Mouse (Mus musculus) MEL (cell line): ENCODE data around the gene Stk10. TPM values are rescaled to one million over a fixed set of nuclear protein-coding genes. Genes with fewer than 3 reads are reported as not detected.
"Not testable (repeated sequence)": the region's sequence is repeated elsewhere in the genome, so short reads cannot be mapped to it uniquely, and the experiment has no call there.

Experiments used
- DNase-seq: peaks from one replicate; pipeline ENCODE4 v3.0.0; 2011; ENCODE audit warnings: low read depth, low spot score
- H3K27ac ChIP-seq: 2 replicates; pipeline ENCODE4 v1.5.1; 2012; ENCODE audit warnings: low read depth, mild to moderate bottlenecking, control low read depth, low read length, moderate library complexity; ENCODE audit not compliant: control insufficient read depth
- H3K27me3 ChIP-seq, 2 experiments: fragments of 150-350 bp in 1 of 2; sonication (generic) in 1 of 2; 2 replicates each; pipeline ENCODE4 v1.6.1; 2012; ENCODE audit warnings: low read length in 2 of 2, mild to moderate bottlenecking in 2 of 2, improper control_type of control experiment in 1 of 2, moderate library complexity in 1 of 2; ENCODE audit not compliant: insufficient read depth in 2 of 2, control insufficient read depth in 1 of 2
- H3K36me3 ChIP-seq, 2 experiments: 2 replicates each; pipeline ENCODE4 v1.6.1; 2012 to 2014; ENCODE audit warnings: low read length in 2 of 2, improper control_type of control experiment in 1 of 2, inconsistent platforms in 1 of 2, mild to moderate bottlenecking in 1 of 2; ENCODE audit not compliant: insufficient read depth in 2 of 2, control insufficient read depth in 1 of 2
- H3K4me1 ChIP-seq, 2 experiments: fragments of 150-350 bp in 1 of 2; sonication (generic) in 1 of 2; 2 replicates each; pipeline ENCODE4 v1.6.1; 2012; ENCODE audit warnings: low read length in 2 of 2, improper control_type of control experiment in 1 of 2, mild to moderate bottlenecking in 1 of 2; ENCODE audit not compliant: insufficient read depth in 2 of 2, control insufficient read depth in 1 of 2
- H3K4me3 ChIP-seq, 2 experiments: fragments of 150-350 bp in 1 of 2; sonication (generic) in 1 of 2; 2 replicates each; pipeline ENCODE4 v1.5.1; 2012; ENCODE audit warnings: low read depth in 2 of 2, low read length in 2 of 2, mild to moderate bottlenecking in 2 of 2, moderate library complexity in 2 of 2, control low read depth in 1 of 2, improper control_type of control experiment in 1 of 2; ENCODE audit not compliant: control insufficient read depth in 1 of 2, insufficient read depth in 1 of 2
- H3K79me2 ChIP-seq: 2 replicates; pipeline ENCODE4 v1.6.1; 2012; ENCODE audit warnings: mild to moderate bottlenecking, low read length, moderate library complexity; ENCODE audit not compliant: control insufficient read depth, poor library complexity, insufficient read depth
- H3K9ac ChIP-seq: 2 replicates; pipeline ENCODE4 v1.6.1; 2012; ENCODE audit warnings: low read depth, mild to moderate bottlenecking, control low read depth, low read length, moderate library complexity; ENCODE audit not compliant: control insufficient read depth, poor library complexity, severe bottlenecking
- H3K9me3 ChIP-seq: fragments of 150-350 bp; sonication (generic); replicated peaks from 2 replicates; pipeline ENCODE4 v1.6.1; 2012; ENCODE audit warnings: mild to moderate bottlenecking, low read length, improper control_type of control experiment, moderate library complexity; ENCODE audit not compliant: insufficient read depth
- CHD2 ChIP-seq: IDR thresholded peaks from 2 replicates; pipeline ENCODE4 v1.6.1; 2011; ENCODE audit warnings: low read length, improper control_type of control experiment
- E2F4 ChIP-seq: IDR thresholded peaks from 2 replicates; pipeline ENCODE4 v1.6.1; 2011; ENCODE audit warnings: low read depth, low read length, improper control_type of control experiment, borderline replicate concordance
- HCFC1 ChIP-seq: IDR thresholded peaks from 2 replicates; pipeline ENCODE4 v1.6.1; 2012; ENCODE audit warnings: low read depth, mild to moderate bottlenecking, inconsistent platforms, low read length, improper control_type of control experiment, moderate library complexity
- JUND ChIP-seq: IDR thresholded peaks from 2 replicates; pipeline ENCODE4 v1.6.1; 2011; ENCODE audit warnings: low read depth, mild to moderate bottlenecking, improper control_type of control experiment, low read length
- MAZ ChIP-seq: IDR thresholded peaks from 2 replicates; pipeline ENCODE4 v1.6.1; 2012; ENCODE audit warnings: low read depth, mild to moderate bottlenecking, inconsistent platforms, low read length, improper control_type of control experiment
- MXI1 ChIP-seq: IDR thresholded peaks from 2 replicates; pipeline ENCODE4 v1.6.1; 2011; ENCODE audit warnings: mild to moderate bottlenecking, low read depth, low read length, improper control_type of control experiment
- MYB ChIP-seq: IDR thresholded peaks from 2 replicates; pipeline ENCODE4 v1.6.1; 2011; ENCODE audit warnings: mild to moderate bottlenecking, low read depth, low read length, improper control_type of control experiment
- RAD21 ChIP-seq: IDR thresholded peaks from 2 replicates; pipeline ENCODE4 v1.6.1; 2011; ENCODE audit warnings: mild to moderate bottlenecking, low read depth, low read length, improper control_type of control experiment
- RCOR1 ChIP-seq: IDR thresholded peaks from 2 replicates; pipeline ENCODE4 v1.6.1; 2012; ENCODE audit warnings: low read depth, mild to moderate bottlenecking, inconsistent platforms, low read length, improper control_type of control experiment
- SIN3A ChIP-seq: IDR thresholded peaks from 2 replicates; pipeline ENCODE4 v1.6.1; 2012; ENCODE audit warnings: low read length, improper control_type of control experiment, inconsistent platforms
- SMC3 ChIP-seq: IDR thresholded peaks from 2 replicates; pipeline ENCODE4 v1.6.1; 2011; ENCODE audit warnings: low read depth, low read length, improper control_type of control experiment
- TAL1 ChIP-seq: IDR thresholded peaks from 2 replicates; pipeline ENCODE4 v1.6.1; 2012; ENCODE audit warnings: mild to moderate bottlenecking, inconsistent platforms, low read length, moderate library complexity, mixed read lengths
- TBP ChIP-seq: IDR thresholded peaks from 2 replicates; pipeline ENCODE4 v1.8.0; 2011; ENCODE audit warnings: low read depth, low read length, improper control_type of control experiment
- UBTF ChIP-seq: IDR thresholded peaks from 2 replicates; pipeline ENCODE4 v1.6.1; 2012; ENCODE audit warnings: low read depth, mild to moderate bottlenecking, inconsistent platforms, low read length, improper control_type of control experiment, moderate library complexity, borderline replicate concordance; ENCODE audit not compliant: insufficient read depth
- USF1 ChIP-seq: IDR thresholded peaks from 2 replicates; pipeline ENCODE4 v1.6.1; 2014; ENCODE audit warnings: low read depth, mild to moderate bottlenecking, inconsistent platforms, low read length, improper control_type of control experiment, moderate library complexity
- ZKSCAN1 ChIP-seq: IDR thresholded peaks from 2 replicates; pipeline ENCODE4 v1.6.1; 2012; ENCODE audit warnings: low read depth, mild to moderate bottlenecking, inconsistent platforms, low read length, improper control_type of control experiment, moderate library complexity
- ZNF384 ChIP-seq: IDR thresholded peaks from 2 replicates; pipeline ENCODE4 v1.6.1; 2012; ENCODE audit warnings: low read depth, mild to moderate bottlenecking, inconsistent platforms, low read length, improper control_type of control experiment
- polyA plus RNA-seq, 2 experiments: library from polyadenylated mRNA; stranded (reverse) in 1 of 2; unstranded in 1 of 2; fragments of >175 nt in 1 of 2; fragments of >200 nt in 1 of 2; gene quantifications; 2 replicates each; pipeline versions ENCODE4 v1.2.1 to v1.2.4; 2012; ENCODE audit warnings: low replicate concordance in 2 of 2, low read depth in 1 of 2; ENCODE audit not compliant: insufficient read length in 2 of 2, insufficient read depth in 1 of 2, missing spikeins in 1 of 2
- total RNA-seq: library from RNA; depleted of rRNA; stranded (reverse); fragments of 300-350 nt; gene quantifications from 2 replicates; pipeline ENCODE4 v1.2.3, GENCODE M21; 2012

Stk10 gene
- total and polyA plus RNA-seq, 3 experiments = 10.8 to 14.4 TPM; not detected in 1

DNA sequence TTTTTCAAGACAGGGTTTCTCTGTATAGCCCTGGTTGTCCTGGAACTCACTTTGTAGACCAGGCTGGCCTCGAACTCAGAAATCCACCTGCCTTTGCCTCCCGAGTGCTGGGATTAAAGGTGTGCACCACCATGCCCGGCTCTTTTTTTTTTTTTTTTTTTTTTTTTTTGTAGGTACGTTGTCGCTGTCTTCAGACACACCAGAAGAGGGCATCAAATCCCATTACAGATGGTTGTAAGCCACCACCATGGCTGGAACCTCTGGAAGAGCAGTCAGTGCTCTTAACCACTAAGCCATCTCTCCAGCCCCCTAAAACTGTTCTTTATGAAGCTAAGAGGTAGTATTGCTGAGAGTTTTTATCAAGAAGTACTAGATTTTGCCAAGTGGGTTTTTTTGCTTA is 18.3 kb upstream of the Stk10 start:
- not testable (repeated sequence) for H3K9ac ChIP-seq, H3K79me2 ChIP-seq, H3K4me1 ChIP-seq, H3K27me3 ChIP-seq, DNase-seq, H3K4me3 ChIP-seq, H3K36me3 ChIP-seq, H3K27ac ChIP-seq, H3K9me3 ChIP-seq
- TF ChIP-seq ZNF384 = peak; percentile 61

DNA sequence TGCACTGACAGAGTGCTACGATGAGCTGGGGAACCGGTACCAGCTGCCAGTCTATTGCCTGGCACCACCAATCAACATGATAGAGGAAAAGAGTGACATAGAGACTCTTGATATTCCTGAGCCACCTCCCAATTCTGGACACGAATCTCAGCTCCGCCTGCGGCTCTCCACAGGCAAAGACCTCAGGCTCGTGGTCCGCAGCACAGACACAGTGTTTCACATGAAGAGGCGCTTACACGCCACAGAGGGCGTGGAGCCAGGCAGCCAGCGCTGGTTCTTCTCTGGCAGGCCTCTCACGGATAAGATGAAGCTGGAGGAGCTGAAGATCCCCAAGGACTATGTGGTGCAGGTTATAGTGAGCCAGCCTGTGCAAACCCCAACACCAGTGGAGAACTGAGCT is 17.0 kb upstream of the Stk10 start:
- H3K79me2 ChIP-seq = no peaks in the 10 kb centered on the region
- H3K9ac ChIP-seq = no peak overlapping the region
- H3K4me3 ChIP-seq = no peak overlapping the region
- DNase-seq = no peak
- peaks cover 1 to 7% of the 10 kb centered on the region in 2 experiments; a peak in 2 of 4 replicates for H3K36me3 ChIP-seq
- no peaks in the 10 kb centered on the region for H3K27me3 ChIP-seq
- H3K4me1 ChIP-seq = peaks cover 0 to 3% of the 10 kb centered on the region in 2 experiments; a peak in 1 of 4 replicates
- H3K27ac ChIP-seq = no peak overlapping the region
- no peaks in the 10 kb centered on the region for H3K9me3 ChIP-seq
- no peak for TF ChIP-seq MYB
- TF ChIP-seq E2F4 = no peak
- TF ChIP-seq MAZ = no peak
- TF ChIP-seq MXI1 = no peak
- no peak for TF ChIP-seq RCOR1

DNA sequence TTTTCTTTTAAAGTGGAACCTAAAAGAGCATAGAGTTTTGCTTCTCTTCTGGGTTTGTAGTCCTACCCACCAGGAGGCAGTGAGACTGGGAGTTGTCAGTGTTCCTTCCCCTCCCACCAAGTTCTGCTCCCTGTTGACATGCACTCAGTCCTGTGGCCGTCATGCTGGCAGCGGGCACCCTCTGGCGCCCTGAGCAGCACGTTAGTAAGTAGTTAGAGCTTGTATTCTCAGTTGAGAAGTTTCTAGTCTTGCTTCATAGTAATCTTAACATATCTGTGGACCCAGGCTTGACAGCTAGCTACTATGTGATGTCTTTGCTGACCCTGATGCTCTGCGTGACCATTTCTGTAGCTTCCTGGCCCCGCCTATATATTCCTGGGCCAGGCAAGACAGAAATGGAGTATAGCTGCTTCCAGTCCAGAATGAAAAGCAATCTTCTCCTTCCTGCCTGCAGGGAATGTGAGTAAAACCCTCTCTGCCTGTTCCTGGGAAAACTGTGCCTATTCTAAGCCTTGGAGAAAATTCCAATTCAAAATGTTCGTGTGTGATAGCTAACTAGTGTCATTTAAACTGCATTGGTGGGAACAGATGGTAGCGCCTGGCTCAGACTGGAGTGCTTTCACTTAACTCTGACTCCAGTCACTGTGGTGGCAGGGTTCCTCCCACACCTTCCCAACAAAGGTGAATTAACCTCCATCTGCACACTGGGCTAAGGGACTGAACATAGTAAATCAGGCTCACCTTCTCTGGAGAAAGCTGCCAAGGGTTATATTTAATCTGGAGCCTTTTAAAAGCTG is 16.0 kb upstream of the Stk10 start:
- Histone ChIP-seq H3K27ac (no peak overlapping the region), H3K9ac (no peak overlapping the region), H3K79me2 (no peaks in the 10 kb centered on the region), H3K4me3 (no peak overlapping the region), H3K36me3 (peaks cover 1 to 7% of the 10 kb centered on the region in 2 experiments; a peak in 2 of 4 replicates), H3K4me1 (peaks cover 0 to 3% of the 10 kb centered on the region in 2 experiments; a peak in 1 of 4 replicates), H3K27me3 (no peaks in the 10 kb centered on the region), H3K9me3 (no peaks in the 10 kb centered on the region)
- DNase-seq = no peak
- no peak for TF ChIP-seq TBP
- no peak for TF ChIP-seq UBTF
- no peak for TF ChIP-seq RAD21
- no peak for TF ChIP-seq MAZ
- no peak for TF ChIP-seq E2F4
- TF ChIP-seq TAL1 = no peak
- no peak for TF ChIP-seq SIN3A
- no peak for TF ChIP-seq ZKSCAN1
- TF ChIP-seq USF1 = no peak
- no peak for TF ChIP-seq HCFC1
- TF ChIP-seq JUND = no peak
- TF ChIP-seq CHD2 = no peak
- no peak for TF ChIP-seq SMC3
